Mouse (Mus musculus): Measurements from ENCODE around the gene Gfod1. TPM values are rescaled to one million over a fixed set of nuclear protein-coding genes. Genes with fewer than 3 reads are reported as not detected.

The Gfod1 gene
- total and polyA plus RNA-seq, 3 experiments: 0.30 to 0.70 (median 0.36) TPM

DNA sequence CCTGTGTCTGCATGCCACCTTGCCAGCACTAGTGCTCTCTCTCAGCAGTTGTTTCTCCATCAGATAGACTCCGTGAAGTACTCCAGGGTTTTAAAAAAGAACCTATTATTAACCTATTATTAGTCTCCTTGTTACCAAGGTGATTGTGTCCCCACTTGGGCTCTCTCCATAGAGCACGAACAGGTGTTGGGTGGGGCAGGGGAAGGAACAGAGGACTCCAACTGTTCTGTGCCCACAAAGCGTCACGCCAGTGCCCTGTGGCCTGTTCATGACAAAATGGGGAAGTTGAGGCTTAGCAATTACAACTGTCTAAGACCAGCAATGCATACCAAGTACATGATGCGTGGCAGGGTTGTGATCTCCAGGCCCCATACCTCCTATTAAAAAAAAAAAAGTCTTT is 94.4 kb downstream of the Gfod1 start:
- peaks cover 7 to 38% of the 10 kb centered on the region in 2 experiments; a peak in 3 of 4 replicates for H3K4me1 ChIP-seq (ENCODE audit: control insufficient read depth in 1 of 2, insufficient read depth in 2 of 2)
- no peaks in the 10 kb centered on the region for H3K79me2 ChIP-seq (replicated peaks; ENCODE audit: control insufficient read depth, extremely low read depth, insufficient read depth, poor library complexity, severe bottlenecking)
- peaks cover 9% of the 10 kb centered on the region for H3K27me3 ChIP-seq (replicated peaks)
- H3K9ac ChIP-seq (ENCODE audit: insufficient read depth, low read depth): no peak overlapping the region
- no peaks in the 10 kb centered on the region for H3K9me3 ChIP-seq (replicated peaks; ENCODE audit: low read length)
- no peaks in the 10 kb centered on the region for H3K36me3 ChIP-seq (replicated peaks in 1 of 2; ENCODE audit: control insufficient read depth in 1 of 2, insufficient read depth in 1 of 2, low read length in 1 of 2)
- DNase-seq (ENCODE audit: extremely low read depth): peak; percentile 83
- no peak overlapping the region for H3K27ac ChIP-seq (ENCODE audit: insufficient read depth, low read depth)
- H3K4me3 ChIP-seq (replicated peaks in 1 of 3; ENCODE audit: low read depth in 2 of 3, low read length in 2 of 3, poor library complexity in 1 of 3): no peak overlapping the region
- in situ Hi-C loops (cut with MboI; ENCODE audit: low pct_ligation_motif_present, low pct_unique_long_range_greater_than_20kb, low sequenced_read_pairs) (no loop called here), dilution Hi-C loops (cut with MboI; ENCODE audit: extremely low pct_ligation_motif_present, extremely low pct_unique_long_range_greater_than_20kb, low sequenced_read_pairs) (no loop called here)
- TF ChIP-seq TBP (conservative IDR thresholded peaks at IDR 0.05; ENCODE audit: low read depth, low read length): no peak
- peak; percentile 53; the same call in 1 of the 2 replicates for TF ChIP-seq TCF12 (IDR thresholded peaks at IDR 0.05; ENCODE audit: low read depth, low read length)
- peak; percentile 56 for TF ChIP-seq BHLHE40 (IDR thresholded peaks at IDR 0.05; ENCODE audit: low read depth, low read length)
- TF ChIP-seq ZNF384 (IDR thresholded peaks at IDR 0.05; ENCODE audit: low read depth, low read length): peak; percentile 34
- TF ChIP-seq CHD1 (IDR thresholded peaks at IDR 0.05; ENCODE audit: low read depth, low read length): no peak
- no peak for TF ChIP-seq KAT2A (IDR thresholded peaks at IDR 0.05; ENCODE audit: insufficient replicate concordance, low read length)
- TF ChIP-seq EP300 (IDR thresholded peaks at IDR 0.05; ENCODE audit: low read length): peak; percentile 64
- TF ChIP-seq E2F4 (IDR thresholded peaks at IDR 0.05; ENCODE audit: insufficient replicate concordance, low read depth, low read length): no peak
- 0 out of 2 replicates have a peak, but pooled peaks have one; percentile 27 for TF ChIP-seq MAFK (IDR thresholded peaks at IDR 0.05; ENCODE audit: insufficient replicate concordance, low read length)
- H3K4me2 ChIP-seq (ENCODE audit: insufficient read depth, low read depth, poor library complexity, severe bottlenecking): no peak overlapping the region; the same call in 1 of the 2 replicates

DNA sequence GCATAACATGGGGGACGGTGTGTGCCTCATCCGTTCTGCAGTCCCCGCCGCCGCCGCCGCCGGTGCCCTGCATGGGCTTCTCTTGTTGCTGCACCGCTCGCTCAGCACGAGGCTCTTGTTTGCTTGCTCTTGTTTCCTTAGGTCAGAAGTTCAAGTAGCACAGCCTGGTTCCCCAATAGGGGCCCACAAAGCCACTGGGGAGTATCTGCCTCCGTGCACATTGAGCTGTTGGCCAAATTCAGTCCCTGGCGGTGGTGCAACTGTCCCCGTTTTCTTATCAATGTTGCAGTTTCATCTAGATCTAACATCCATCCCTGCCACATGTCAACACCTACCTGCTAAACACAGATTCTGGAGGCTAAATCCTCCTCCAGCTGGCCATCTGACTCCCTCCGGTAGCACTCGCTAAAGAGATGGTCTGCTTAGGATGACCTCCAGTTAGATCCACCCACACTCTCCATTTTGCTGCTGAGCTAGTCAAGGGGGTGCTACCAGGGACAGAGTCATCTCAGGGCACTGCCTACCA is 95.0 kb downstream of the Gfod1 start:
- TF ChIP-seq RCOR1 (conservative IDR thresholded peaks at IDR 0.05; ENCODE audit: low read depth, low read length) (no peak), HCFC1 (IDR thresholded peaks at IDR 0.05; ENCODE audit: low read depth, low read length) (no peak), ETS1 (conservative IDR thresholded peaks at IDR 0.05; ENCODE audit: low read depth, low read length) (no peak), PAX5 (IDR thresholded peaks at IDR 0.05; ENCODE audit: low read length) (no peak), RAD21 (IDR thresholded peaks at IDR 0.05; ENCODE audit: low read depth, low read length) (no peak), EP300 (IDR thresholded peaks at IDR 0.05; ENCODE audit: low read length) (no peak), KAT2A (IDR thresholded peaks at IDR 0.05; ENCODE audit: insufficient replicate concordance, low read length) (no peak), JUN (IDR thresholded peaks at IDR 0.05; ENCODE audit: insufficient read depth, low read depth, low read length) (no peak)
- Histone ChIP-seq H3K4me2 (ENCODE audit: insufficient read depth, low read depth, poor library complexity, severe bottlenecking) (no peak overlapping the region; the same call in 1 of the 2 replicates), H3K9ac (ENCODE audit: insufficient read depth, low read depth) (no peak overlapping the region), H3K4me3 (replicated peaks in 1 of 3; ENCODE audit: low read depth in 2 of 3, low read length in 2 of 3, poor library complexity in 1 of 3) (peak overlapping the region in 1 of 3 experiments; percentile 11), H3K27ac (ENCODE audit: insufficient read depth, low read depth) (no peak overlapping the region), H3K36me3 (replicated peaks in 1 of 2; ENCODE audit: control insufficient read depth in 1 of 2, insufficient read depth in 1 of 2, low read length in 1 of 2) (no peaks in the 10 kb centered on the region), H3K79me2 (replicated peaks; ENCODE audit: control insufficient read depth, extremely low read depth, insufficient read depth, poor library complexity, severe bottlenecking) (no peaks in the 10 kb centered on the region), H3K4me1 (ENCODE audit: control insufficient read depth in 1 of 2, insufficient read depth in 2 of 2) (peaks cover 7 to 38% of the 10 kb centered on the region in 2 experiments; a peak in 3 of 4 replicates), H3K9me3 (replicated peaks; ENCODE audit: low read length) (no peaks in the 10 kb centered on the region), H3K27me3 (replicated peaks) (peaks cover 6% of the 10 kb centered on the region)
- in situ Hi-C loops (cut with MboI; ENCODE audit: low pct_ligation_motif_present, low pct_unique_long_range_greater_than_20kb, low sequenced_read_pairs) (no loop called here), dilution Hi-C loops (cut with MboI; ENCODE audit: extremely low pct_ligation_motif_present, extremely low pct_unique_long_range_greater_than_20kb, low sequenced_read_pairs) (no loop called here)
- peak; percentile 46 for DNase-seq (ENCODE audit: extremely low read depth)
